Mouse (Mus musculus) thymus, postnatal 25 days (tissue): ENCODE results near the gene Nr5a2.

ENCODE experiments used
- DNase-seq: peaks from one replicate; pipeline ENCODE4 v3.0.0; 2022

Nr5a2 gene

DNA sequence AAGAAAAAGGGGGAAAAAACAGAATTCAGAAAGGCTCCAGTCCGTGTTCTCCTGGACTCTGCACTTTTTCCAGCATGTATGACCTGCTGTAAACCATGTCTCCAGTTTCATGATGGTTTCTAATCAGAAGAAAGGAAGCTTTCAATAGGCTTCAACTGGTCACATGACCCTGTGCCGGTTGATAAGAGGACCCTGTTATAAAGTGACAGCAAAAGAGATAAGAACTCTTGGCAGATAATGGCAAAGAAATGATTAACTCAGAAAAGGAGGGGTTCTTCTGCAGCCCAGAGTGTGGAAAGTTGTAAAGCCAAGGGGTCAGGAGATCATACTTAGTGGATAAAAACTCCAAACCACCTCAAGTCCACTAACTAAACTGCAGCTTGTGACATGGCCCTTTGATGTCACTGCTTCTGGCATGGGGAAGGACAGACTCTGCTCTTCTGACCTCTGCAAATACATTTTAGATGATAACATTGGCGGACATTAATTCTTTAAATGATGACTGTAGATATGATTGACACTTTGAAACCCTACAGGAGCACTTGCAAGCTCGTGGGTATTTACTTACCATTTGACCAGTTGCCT is at the start of gene Nr5a2:
Nr5a2 (minus strand) TSS at position 21 of the 585 bp plus-strand sequence.
- no peak for DNase-seq

DNA sequence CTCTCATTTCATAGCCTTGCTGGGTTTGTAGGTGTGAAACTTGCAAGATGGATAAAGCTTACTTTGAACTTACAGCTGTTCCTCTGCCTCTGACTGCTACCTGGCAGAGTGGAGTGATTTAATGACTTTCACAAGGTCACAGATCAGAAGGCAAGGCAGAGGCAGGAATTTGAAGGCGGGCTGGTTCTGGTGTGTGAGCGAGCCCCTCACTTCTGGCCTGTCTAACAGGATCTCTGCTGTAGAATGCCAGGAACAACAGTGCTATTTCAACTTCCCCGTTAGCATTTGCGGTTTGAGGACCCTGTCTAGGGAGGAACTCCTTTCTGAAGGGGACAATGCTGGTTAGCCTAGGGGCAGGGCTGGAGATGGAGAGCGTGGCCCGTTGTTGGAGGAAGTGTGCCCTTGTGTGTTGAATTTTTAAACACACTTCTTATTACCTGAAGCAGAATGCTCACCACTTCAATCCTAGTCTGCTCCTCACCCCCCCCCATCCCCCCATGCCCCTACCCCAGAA is 48.5 kb upstream of the Nr5a2 start:
- DNase-seq: no peak

DNA sequence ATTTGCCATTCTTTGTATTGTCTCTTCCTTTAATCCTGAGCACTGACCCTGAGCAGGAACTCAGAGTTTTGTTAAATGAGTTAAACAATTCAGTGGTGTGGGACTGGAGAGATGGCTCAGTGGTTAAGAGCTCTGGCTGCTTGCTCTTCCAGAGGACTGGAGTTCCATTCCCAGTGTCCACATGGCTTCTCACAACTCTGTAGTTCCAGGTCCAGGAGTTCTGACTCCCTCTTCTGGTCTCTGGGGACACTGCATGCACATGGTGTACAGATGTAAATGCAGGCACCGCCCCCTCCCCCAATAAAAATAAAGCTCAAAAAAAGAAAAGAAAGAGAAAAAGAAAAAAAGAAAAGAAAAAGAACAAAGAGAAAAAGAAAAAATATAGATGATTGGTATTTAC is 43.6 kb upstream of the Nr5a2 start:
- DNase-seq: no peak

DNA sequence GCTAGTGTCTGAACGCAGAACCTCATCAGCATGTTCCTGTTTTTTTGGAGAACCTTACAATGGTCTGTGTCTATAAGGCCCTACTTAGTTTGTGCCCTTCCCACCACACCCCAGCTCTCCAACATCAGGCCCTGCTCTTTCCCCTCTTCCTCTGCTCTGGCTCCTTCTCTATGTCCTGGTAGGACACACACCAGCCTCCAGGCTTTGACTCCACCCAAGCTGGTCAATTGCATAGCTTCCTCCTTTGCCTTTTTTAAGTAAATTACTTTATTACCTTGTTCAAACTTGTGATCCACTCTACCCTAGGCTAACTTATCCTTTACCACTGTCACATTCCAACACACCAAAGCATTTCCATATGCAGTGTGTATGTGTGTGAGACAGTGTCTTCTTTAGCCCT is 42.9 kb upstream of the Nr5a2 start:
- no peak for DNase-seq

DNA sequence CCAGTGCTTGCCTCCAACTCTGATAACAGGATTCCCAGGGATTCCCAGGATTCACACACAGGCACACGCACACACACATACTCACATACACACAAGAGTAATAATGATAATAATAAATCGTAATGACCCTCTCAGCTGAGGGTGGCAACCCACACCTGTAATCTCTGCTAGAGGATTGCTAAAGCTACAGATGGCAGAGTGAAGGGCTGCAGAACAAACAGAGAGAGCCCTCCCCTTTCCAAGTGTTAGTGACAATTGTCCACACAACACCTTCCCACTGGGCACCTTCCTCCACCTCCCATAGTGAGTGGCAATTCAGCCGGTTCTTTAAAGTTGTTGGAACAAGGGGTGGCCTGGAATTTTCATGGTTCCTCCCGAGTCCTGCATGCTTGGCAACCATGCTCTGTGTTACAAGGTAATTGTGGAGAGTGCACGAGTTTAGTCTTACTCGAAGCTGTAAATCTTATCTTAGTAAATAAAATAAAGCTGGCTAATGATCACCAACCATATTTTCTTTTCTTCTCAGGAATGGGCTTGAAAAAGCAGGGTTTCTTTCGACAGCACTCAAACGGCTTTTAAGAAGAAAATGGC is 31.6 kb upstream of the Nr5a2 start:
- no peak for DNase-seq

DNA sequence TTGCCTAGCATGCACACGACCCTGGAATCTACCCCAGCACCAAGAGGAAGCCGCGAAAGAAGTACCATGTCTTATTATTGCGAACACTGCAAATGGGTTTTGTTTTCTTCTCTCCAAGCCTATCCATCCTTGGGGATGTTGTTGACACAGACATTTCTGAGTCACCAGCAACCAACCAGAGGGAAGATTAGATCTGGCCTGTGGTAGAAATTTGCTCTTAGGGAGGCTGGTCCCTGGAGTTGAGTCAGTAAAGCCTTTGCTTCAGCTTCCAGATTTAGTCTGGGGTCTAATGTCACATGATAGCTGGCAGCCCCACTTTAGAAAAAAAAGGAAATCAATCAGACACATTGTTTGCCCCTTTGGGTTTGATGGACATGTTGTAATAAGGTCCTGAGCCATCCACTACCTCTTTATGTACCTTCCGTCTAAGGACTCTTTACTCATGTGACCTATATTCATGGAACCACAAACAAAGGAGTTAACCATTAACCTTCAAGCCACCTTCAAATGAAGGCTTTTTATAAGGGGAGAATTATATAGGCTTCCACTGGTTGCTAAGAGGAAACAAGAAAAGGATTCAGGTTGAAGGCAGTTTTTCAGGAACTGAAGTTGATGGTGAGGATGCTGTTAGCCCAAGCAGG is 20.1 kb upstream of the Nr5a2 start:
- no peak for DNase-seq

DNA sequence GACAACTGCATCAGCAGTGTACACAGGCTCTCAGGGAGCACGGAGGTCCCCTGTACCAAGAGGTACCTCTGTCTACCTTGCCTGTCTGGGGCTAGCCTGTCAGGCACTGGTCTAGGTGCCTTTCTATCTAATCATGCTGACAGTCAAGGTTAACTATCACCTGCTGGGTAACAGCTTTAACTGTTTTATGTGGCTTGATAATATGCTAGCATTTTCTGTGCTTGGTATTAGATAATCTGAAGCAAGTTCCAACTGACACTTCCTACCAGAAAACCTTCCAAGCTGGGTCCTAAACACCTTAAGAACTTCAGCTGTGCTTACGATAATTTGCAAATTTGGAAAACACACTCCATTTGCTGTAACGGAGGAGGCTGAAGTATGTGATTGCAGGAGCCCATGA is 17.6 kb upstream of the Nr5a2 start:
- DNase-seq: no peak

DNA sequence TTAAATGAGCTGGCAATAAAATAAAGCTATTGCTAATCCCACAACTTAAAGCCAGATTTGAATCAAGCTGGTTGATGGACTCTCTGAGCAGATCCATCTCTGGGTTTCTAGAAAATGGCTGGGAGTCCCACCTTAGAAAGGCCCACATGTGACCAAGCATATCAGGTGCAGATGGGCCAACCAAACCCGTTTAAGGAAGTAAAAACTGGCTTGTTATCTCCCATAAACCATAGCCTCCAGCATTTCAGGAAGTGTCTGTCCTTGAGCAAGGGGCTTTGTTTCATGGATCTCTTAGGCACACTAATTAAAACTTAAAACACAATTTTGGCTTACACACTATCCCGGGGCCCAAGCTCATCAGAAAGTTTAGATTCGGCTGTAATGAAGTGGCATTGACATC is 13.8 kb upstream of the Nr5a2 start:
- DNase-seq: no peak

DNA sequence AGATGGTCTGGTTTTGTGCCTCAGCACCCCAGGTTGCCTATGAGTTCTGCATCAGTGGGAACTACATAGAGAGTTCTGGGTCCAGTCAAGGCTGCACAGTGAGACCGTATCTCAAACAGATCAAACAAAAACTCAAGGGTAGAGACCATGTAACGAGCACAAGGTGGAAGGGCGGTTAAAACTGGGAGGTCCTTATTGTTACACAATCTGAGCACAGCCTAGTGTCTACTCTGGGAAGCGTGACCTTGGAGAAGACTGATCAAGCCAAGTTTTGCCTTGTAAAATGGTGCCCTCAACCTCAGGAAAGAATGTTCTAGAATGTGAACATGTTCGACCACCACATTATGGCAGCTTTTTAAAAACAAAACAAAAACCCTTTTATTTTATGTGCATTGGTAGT is 12.8 kb upstream of the Nr5a2 start:
- no peak for DNase-seq

DNA sequence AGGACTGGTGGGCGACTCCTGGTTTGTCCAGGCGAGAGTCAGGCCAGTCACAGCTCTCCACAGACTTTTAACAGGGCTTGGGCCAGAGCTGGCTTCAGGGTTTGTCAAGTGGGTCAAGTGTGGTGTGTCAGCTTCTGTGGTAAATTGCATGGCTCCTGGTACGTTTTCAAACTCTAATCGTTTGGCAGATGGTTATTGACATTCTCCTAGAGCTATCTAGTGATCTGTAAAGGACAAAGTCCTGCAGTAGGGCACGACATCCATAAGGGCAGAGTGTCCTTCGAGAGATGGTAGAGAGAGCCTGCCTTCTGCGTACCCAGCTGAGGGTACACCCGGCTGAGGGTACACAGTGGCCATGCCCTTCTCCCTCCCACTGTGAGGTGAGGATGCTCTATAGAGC is 10.7 kb upstream of the Nr5a2 start:
- no peak for DNase-seq

DNA sequence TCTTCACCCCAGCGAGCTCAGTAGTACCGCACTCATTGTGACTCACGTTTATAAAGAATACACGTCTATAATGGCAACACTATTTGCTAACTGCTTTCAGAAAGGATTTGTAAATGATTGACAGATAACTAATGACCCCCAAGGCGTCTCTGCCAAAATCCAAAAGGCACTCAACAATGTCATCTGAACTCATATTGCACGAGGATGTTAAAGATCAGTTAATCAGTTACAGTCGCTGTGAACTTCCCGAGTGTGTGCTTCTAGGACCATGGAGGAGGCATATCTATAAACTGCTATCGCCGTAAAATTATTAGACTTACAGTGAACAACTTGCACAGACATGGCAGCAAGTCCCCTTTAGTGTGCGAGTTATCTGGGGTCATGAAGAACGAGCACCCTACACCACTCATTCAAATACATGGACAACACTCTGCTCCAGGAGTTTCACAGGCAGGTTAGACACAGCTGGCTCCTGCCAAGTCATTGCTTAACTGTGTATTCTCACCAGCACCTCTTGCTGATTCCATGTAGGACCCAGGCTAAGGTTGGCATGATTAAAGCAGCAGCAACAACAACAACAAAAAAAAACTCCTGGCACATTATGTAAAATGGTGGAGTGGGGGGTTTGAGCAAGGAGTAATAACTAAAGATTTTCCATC is 6.6 kb upstream of the Nr5a2 start:
- DNase-seq: no peak

DNA sequence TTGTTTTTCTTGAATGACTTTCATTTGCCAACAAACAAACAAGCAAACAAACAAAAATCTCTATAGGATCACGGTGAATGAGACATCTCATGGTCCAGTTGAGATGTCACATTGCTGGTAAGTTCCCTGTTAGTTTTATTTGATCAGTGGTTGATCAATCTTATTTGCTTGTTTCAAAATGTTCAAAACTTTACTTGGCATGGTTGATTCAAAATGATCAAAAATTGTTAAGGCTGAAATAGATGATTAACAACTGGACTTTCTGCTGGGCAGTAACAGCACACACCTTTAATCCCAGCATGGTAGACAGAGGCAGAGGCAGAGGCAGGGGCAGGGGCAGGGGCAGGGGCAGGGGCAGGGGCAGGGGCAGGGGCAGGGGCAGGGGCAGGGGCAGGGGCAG is 757 bp downstream of the Nr5a2 start:
- DNase-seq: no peak

DNA sequence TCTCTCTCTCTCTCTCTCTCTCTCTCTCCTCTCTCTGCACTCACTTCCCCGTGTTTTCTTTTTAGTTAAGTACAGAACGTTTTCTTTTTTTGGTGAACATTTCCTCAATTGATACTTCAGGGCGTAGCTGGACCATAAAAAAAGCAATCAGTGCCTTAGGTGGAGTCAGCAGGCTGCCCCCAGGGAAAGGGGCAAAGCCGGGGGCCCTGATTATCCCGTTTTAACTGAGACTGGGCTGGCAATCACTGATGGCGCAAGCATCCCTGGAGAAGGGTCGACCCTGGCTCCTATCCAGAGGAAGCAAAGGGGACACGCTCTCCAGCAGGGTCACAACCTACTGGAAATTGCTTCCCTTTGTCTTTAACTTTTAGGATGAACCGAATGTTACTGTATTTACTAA is 1.6 kb downstream of the Nr5a2 start:
- no peak for DNase-seq

DNA sequence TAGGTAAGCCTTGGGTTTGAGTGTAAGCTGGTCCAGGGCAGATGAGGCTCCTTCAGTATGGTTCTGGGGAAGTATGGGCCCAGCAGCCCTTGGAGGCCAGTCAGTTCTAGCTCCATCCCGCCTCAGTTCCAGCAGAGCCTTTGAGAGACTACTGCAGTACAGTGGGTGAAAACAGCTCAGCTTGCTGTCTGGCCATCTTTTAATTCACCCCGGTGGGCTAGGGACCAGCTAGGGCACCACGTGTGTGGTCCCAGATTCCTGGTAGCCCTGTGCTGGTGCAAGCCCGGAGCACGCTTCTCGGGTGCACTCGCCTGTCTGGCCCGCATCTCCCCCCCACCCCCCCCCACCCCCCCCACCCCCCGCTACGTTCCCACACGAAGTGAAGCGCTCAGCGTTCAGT is 2.1 kb downstream of the Nr5a2 start:
- no peak for DNase-seq

DNA sequence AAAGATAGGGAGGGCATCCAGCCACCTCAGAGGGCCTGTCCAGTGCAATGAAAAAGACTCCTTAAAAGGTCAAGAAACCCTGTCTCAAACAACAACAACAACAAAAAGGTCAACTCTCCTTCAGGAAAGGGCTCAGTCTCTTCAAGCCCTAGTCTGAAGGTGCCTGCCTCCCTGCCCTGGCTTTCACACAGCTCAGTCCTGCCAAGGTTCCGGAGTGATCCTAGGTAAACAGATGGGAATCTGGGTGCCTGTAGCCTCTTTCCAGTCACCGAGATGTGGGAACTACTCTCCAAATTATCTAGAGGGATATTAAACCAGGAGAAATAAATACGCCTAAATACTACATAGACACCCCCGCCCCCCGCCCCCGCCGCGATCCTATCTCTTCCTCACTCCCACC is 2.6 kb downstream of the Nr5a2 start:
- no peak for DNase-seq

DNA sequence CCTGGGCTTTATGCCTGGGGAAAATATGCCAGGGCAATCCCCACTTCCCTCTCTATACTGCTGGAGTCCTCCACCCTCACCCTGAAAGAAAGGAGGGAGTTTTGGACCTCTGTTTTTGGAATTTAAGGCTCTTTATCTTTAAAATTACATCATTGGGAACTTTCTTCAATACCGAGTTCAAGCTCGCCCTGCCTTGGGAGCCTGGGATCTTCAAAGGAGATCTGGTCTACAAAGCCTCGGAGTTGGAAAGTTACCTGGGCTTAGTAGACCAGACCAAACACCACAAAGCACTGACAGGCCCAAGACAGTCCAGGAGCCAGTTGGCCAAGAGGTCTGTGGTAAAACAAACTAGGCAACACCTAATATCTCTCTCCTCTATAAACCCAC is 6.1 kb downstream of the Nr5a2 start:
- no peak for DNase-seq

DNA sequence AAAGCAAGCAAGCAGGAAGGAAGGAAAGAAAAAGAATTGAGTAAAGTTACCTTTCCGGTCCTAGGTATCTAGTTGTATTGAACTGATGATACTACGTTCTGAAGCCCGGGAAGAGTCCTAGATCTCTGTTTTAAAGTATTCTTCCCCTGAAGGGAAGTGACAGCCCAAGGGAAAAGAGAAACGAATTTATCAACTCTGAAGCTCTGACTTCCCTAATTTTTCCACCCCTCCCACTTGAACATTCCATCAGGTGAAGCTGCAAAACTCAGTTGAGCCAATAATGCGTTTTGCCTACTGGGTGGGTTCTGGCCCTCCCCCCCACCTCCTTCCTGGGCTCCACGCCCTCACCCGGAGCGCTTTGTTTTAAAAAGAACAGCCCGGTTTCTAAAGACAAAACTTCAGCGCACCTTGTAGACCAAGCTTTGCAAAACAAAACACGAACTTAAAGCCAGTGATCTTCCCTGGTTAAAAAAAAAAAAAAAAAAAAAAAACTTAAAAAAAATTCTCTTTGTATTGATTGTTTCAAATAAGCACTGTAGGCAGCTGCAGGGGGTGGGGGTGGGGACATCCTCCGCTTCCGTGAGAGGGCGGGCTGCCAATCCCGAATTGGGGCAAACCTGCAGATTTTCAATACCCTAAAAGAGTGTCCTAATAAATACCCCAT is 6.7 kb downstream of the Nr5a2 start:
- DNase-seq: no peak

DNA sequence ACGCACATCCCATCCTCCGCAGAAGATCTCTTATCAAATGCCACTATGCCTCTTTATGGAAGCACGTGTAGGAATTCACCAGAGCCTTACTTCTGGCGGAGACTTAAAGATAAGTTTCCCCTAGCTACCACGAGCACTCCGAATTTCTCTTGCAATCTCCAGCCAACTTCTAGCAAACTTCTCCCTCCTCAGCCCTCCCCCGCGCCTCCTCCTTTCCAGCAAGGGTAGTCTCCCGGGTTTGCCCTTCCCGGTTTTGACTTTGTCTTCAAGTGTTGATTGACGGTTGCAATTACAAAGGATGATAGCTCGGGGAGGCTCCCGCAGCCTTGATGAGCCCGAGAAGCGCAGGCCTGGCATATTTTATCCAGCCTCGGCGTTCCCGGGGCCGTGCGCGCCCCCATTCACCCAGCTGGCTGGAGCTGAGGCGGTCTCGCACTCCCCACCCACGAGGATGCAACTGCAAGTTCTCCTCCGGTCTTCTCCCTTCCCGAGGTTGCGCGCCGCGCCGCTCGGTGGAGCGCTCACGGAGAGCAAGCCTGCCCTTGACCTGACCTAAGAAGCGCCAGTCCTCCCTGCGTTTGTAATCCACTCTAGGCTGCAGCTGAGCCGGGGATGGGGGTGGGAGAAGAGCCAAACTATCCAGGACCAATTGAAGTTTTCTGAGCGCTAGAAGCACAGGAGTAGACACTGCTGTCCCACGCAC is 7.5 kb downstream of the Nr5a2 start:
- no peak for DNase-seq

DNA sequence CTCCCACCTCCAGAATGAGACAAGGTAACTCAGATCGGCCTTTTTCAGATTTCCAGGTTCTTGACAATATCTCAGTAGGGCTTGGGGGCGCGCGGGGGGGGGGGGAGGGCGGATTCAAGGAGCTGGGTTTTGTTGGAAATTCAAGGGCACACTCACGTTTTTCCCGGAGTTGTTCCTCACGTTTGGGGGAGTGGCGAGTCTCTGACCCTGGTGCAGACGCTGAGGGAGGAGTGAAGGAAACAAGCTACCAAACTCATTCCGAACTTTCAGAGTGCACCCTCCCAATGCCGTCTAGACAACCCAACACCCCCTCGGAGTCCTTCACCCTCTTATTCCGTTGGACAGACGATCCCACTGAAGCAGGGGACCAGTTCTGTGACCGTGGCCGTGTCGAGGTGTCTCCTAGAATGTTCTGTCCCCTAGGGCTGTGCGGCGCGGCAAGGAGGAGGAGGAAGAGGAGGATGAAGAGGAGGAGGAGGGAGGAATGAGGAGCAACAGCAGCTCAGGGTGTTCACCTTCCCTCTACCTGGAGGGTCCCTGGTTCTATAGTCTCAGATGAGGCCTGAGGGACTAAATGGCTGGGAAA is 8.2 kb downstream of the Nr5a2 start:
- DNase-seq: no peak

DNA sequence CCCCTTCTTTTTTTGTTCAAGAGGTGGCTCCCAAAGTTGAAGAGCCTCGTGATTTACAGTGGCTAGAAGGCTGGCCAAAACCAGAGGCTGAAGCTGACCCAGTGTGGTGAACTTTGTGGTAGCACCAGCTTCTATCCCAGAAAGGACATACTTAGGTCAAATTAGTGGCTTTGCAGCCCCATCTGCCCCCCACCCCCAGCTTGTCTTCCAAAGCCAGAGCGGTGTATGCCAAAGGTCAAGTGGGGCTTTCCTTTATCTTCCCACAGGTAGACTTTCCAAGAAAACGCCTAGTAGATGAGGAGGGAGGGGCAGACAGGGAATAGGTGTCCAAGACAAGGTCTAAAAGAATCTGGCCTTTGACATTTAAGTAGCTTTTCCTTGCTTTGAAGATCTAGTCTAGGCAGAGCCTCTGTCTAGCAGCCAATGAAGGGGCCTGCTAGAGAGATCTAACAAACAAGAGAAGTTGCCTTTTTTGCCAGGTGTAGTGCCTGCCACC is 9.0 kb downstream of the Nr5a2 start:
- no peak for DNase-seq

DNA sequence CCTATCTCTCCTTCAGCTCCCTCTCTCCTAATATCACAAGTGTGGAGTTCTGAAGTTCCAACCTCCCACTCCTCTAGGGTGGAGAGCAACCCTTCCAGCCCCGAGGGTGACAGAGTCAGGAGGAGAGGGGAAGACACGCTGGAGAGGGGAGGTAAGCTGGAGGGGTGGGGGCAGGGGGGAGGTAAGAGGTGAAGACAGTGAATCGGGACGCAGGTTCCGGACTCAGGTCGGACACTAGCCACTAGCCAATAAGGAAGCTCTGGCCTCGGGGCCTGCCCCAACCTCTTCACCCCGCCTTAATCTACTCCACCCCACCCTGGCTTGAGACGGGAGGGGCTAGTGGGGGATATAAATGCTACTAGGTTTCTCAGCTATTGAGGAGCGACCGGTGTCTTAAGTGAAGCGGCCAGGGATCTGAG is 10.9 kb downstream of the Nr5a2 start:
- no peak for DNase-seq

DNA sequence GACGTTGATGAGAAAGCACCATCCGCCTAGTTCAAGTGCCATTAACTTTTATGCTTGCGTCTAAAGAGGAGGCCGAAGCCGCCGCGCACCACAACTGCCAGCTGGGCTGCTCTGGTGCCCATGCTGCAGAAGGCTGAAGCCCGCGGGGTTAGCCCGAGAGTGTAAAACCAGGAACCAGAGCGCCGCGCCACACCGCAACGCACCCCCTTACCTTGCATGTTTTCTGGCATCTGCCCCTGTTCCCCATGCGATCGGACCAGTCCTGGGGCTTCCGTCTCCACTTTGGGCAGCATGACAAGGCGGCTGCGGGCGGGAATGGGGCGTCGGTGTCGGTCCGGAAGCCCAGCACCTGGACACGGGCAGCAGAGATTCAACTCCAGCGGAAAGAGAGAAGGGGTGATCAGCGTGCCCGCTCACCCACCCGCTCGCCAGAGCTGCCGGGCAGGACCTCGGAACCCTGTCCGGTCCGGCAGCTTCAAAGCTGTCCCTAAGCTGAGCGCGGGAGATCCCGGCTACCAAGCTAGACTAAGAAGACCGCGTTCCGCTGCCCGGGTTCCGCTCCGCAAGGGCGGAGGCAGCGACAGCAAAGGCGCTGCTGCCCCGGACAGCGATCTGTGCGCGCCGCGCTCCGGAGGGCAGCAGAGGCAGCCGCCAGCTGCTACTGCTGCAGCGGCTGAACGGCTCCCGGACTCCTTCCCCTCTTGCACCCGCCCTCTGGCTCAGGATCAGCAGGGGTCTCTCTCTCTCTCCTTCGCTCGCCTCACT is 11.6 kb downstream of the Nr5a2 start:
- no peak for DNase-seq
